Mouse (Mus musculus): ENCODE measurements around the gene Klc4.

DNA sequence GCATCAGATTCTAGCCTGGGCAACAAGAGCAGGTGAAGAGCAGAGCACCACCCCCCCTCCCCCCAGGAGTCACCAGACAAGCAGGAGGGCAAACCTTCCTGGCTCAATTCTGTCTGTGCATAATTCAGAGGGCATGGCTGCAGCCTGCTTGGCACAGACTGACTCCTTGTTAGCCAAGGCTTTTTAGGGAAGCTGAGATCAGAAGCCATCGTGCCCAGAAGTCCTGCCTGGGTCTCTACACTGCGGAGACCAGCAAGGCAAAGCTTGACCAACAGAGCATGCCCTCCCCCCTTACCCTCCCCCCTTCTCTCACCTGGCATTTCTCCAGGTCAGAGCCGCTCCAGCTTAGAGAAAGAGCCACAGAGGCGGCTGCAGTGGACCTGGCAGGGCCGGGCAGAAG is 16.9 kb upstream of the Klc4 start:
- TF ChIP-seq CTCF (IDR thresholded peaks at IDR 0.05; ENCODE audit: borderline replicate concordance, control insufficient read depth, extremely low read depth, insufficient read depth, low read length, poor library complexity) (no peak), POLR2A (IDR thresholded peaks at IDR 0.05; ENCODE audit: control insufficient read depth, extremely low read depth, insufficient read depth, low read length, poor library complexity) (no peak)
